Mouse (Mus musculus) ES-Bruce4 (cell line): ENCODE measurements around the gene Slc4a8. TPM values are rescaled to one million over a fixed set of nuclear protein-coding genes. Genes with fewer than 3 reads are reported as not detected.
A peak's percentile ranks its signal among the peaks of the same experiment; 100 is the strongest.

Source experiments
- H3K27ac ChIP-seq: 2 replicates; pipeline ENCODE4 v1.5.1; 2012; ENCODE audit warnings: low read length, inconsistent platforms; ENCODE audit not compliant: insufficient read depth
- H3K27me3 ChIP-seq: 2 replicates; pipeline ENCODE4 v1.6.1; 2012; ENCODE audit warnings: mild to moderate bottlenecking, low read length, inconsistent platforms; ENCODE audit not compliant: control insufficient read depth, poor library complexity, insufficient read depth, severe bottlenecking
- H3K36me3 ChIP-seq: 2 replicates; pipeline ENCODE4 v1.6.1; 2012; ENCODE audit warnings: inconsistent platforms, mild to moderate bottlenecking, low read length, moderate library complexity; ENCODE audit not compliant: control insufficient read depth, poor library complexity, insufficient read depth, severe bottlenecking
- H3K4me1 ChIP-seq: one replicate; pipeline ENCODE4 v1.8.1; 2011; ENCODE audit warnings: low read length; ENCODE audit not compliant: control insufficient read depth, insufficient read depth
- H3K4me3 ChIP-seq: 2 replicates; pipeline ENCODE4 v1.5.1; 2011; ENCODE audit warnings: low read depth, mild to moderate bottlenecking, low read length
- H3K9ac ChIP-seq: 2 replicates; pipeline ENCODE4 v1.6.1; 2012; ENCODE audit warnings: low read depth, mild to moderate bottlenecking, inconsistent platforms; ENCODE audit not compliant: poor library complexity, severe bottlenecking
- H3K9me3 ChIP-seq: replicated peaks from 2 replicates; pipeline ENCODE4 v1.6.1; 2012; ENCODE audit warnings: mild to moderate bottlenecking, low read length, inconsistent platforms; ENCODE audit not compliant: control insufficient read depth, poor library complexity, insufficient read depth, severe bottlenecking
- CTCF ChIP-seq: IDR thresholded peaks from one replicate; pipeline ENCODE4 v1.8.1; 2011; ENCODE audit warnings: low read depth, low read length
- EP300 ChIP-seq: IDR thresholded peaks from 2 replicates; pipeline ENCODE4 v1.6.1; 2011; ENCODE audit warnings: low read depth, low read length; ENCODE audit not compliant: insufficient read depth
- POLR2A ChIP-seq: IDR thresholded peaks from one replicate; pipeline ENCODE4 v1.8.1; 2011; ENCODE audit warnings: low read length; ENCODE audit not compliant: insufficient read depth
- polyA plus RNA-seq: library from polyadenylated mRNA; stranded (reverse); fragments of >200 nt; gene quantifications from 2 replicates; pipeline ENCODE4 v1.2.4, GENCODE M21; 2011; ENCODE audit warnings: low read depth; ENCODE audit not compliant: missing spikeins, insufficient read depth, insufficient read length

Gene Slc4a8
- polyA plus RNA-seq, 1 experiment, result 15.6 TPM

DNA sequence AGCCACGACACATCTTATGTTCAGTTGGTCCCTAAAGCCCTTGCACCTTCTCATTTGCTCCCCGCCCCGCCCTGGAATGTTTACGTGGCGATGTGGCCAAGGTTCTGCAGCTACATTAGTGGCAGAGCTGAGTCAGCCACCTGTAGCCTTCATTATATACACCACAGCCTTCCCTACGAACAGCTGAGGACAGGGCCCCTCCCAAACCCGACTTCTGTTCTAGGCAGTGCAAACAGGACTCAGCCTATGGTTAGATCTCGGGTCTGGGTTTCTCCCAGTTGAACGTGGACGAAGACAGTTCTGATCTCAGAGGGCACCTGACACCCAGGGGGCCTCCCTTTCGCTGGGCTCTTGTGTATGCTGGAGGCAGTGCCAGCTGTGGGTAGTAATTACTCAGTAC, 33.7 kb upstream of the Slc4a8 start:
- Histone ChIP-seq H3K9me3 (no peaks in the 10 kb centered on the region), H3K27me3 (peaks cover 6% of the 10 kb centered on the region; the same call in 1 of the 2 replicates), H3K4me3 (no peak overlapping the region), H3K4me1 (no peaks in the 10 kb centered on the region), H3K27ac (no peak overlapping the region), H3K36me3 (no peaks in the 10 kb centered on the region), H3K9ac (no peak overlapping the region)
- no peak for TF ChIP-seq POLR2A
- TF ChIP-seq CTCF, result no peak
- no peak for TF ChIP-seq EP300

DNA sequence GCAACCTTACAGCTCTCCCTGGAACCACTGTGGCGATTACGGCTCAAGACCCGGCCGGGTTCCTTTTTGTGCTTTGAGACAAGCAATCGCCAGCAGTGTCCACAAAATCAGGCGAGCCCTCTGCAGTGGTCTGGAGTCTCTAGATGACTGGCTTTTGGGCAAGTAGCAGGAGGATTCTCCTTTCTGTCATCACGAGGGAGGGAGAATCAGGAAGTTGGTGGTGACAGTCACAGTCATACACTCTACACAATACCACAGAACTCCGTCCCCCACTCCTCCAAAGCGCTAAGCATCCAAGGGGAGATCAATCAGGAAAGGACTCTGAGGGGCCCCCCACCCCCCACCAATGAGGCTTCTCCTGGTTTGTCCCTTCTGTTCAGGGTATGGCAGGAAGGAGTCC, 33.0 kb upstream of the Slc4a8 start:
- H3K9me3 ChIP-seq, result no peaks in the 10 kb centered on the region
- peaks cover 6% of the 10 kb centered on the region; the same call in 1 of the 2 replicates for H3K27me3 ChIP-seq
- TF ChIP-seq EP300 (no peak), CTCF (no peak), POLR2A (no peak)
- no peaks in the 10 kb centered on the region for H3K4me1 ChIP-seq
- H3K4me3 ChIP-seq, result peak overlapping the region; percentile 51; the same call in 1 of the 2 replicates
- H3K9ac ChIP-seq, result no peak overlapping the region
- no peaks in the 10 kb centered on the region for H3K36me3 ChIP-seq
- H3K27ac ChIP-seq, result no peak overlapping the region

DNA sequence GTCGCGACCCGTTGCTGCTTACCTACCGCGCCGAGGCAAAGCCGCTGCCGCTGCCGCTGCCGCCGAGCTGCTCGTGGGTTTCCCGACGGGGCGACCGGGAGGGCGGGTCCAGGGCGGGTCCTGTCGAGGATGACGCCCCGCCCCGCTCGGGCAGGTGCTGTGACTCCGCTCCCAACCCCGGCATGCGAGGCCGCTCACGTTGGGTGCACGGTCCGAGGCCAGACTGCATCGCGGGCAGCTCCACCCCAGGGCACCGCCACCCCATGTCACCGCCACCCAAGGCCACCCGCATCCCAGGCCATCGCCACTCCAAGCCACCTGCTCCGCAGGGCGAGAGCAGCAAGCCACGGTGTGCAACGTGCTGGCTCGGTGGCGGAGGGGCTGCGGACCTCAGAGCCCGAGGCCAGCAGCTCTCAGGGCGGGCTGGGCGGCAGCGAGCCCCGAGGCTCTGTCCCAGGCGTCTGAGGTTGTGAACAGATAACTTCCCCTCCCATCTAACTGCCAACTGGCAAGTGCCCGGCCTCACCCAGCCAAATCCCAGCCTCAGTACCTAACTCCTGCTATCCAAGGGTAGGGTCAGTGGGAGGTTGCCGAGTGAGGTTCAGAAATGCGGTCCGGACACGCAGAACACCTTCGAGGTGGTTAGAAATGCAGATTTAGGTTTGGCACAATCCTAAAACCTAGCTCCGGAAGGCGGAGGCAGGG, 32.1 kb upstream of the Slc4a8 start, which contains the start of gene Galnt6:
Galnt6 (minus strand) TSS at position 96 of the 705 bp plus-strand sequence.
- no peaks in the 10 kb centered on the region for H3K36me3 ChIP-seq
- no peaks in the 10 kb centered on the region for H3K4me1 ChIP-seq
- no peak for TF ChIP-seq POLR2A
- no peak for TF ChIP-seq EP300
- no peak for TF ChIP-seq CTCF
- H3K27ac ChIP-seq, result no peak within 1 kb of the TSS
- H3K9ac ChIP-seq, result peak within 1 kb of the TSS; percentile 6; the same call in 1 of the 2 replicates
- no peaks in the 10 kb centered on the region for H3K9me3 ChIP-seq
- H3K4me3 ChIP-seq, result peak within 1 kb of the TSS; percentile 51
- H3K27me3 ChIP-seq, result peaks cover 6% of the 10 kb centered on the region; the same call in 1 of the 2 replicates

DNA sequence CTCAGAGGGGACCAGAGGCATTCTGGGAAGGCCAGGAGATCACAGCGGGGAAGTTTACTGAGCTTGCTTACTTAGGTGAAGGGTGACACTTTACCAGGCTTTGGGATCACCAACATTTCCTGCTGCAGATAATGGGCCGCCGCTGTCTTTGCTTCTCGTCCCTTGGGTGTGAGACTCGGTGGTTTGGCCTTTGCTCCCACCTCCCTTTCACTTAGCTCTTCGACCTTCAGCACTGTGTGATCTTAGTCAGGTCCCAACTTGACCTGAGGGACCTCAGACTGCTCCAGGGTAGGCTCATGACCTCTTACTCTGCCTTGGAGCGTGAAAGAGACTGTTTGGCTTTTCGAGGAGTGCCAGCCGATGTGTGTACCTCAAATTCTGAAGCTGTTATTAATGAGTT, 30.5 kb upstream of the Slc4a8 start:
- Histone ChIP-seq H3K4me1 (no peaks in the 10 kb centered on the region), H3K36me3 (no peaks in the 10 kb centered on the region), H3K4me3 (no peak overlapping the region), H3K9ac (no peak overlapping the region), H3K27me3 (peaks cover 6% of the 10 kb centered on the region; the same call in 1 of the 2 replicates), H3K9me3 (no peaks in the 10 kb centered on the region), H3K27ac (no peak overlapping the region)
- TF ChIP-seq EP300 (no peak), CTCF (no peak), POLR2A (no peak)

DNA sequence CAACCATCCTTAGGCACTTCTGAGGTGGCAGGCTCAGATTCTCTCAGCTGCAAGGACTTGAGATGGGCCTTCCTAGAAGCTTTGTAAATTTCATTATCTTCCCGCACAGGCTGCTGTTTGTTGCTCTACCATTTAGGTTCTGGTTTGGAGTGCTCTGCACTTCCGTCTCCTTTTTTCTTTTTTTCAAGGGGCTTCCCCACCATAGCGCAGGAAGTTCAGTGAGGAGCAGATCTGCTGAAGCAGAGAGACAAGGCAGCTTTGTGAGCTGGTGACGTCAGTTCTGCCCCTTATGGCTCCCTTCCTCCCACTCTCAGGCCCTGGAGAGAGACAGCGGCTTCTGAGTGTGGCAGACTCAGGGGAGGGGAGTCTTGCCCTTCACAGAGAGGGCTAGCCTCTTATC, 29.0 kb upstream of the Slc4a8 start:
- Histone ChIP-seq H3K9ac (no peak overlapping the region), H3K9me3 (no peaks in the 10 kb centered on the region), H3K27ac (no peak overlapping the region), H3K27me3 (peaks cover 6% of the 10 kb centered on the region; the same call in 1 of the 2 replicates), H3K4me3 (no peak overlapping the region), H3K36me3 (no peaks in the 10 kb centered on the region), H3K4me1 (no peaks in the 10 kb centered on the region)
- TF ChIP-seq EP300 (no peak), POLR2A (no peak), CTCF (no peak)

DNA sequence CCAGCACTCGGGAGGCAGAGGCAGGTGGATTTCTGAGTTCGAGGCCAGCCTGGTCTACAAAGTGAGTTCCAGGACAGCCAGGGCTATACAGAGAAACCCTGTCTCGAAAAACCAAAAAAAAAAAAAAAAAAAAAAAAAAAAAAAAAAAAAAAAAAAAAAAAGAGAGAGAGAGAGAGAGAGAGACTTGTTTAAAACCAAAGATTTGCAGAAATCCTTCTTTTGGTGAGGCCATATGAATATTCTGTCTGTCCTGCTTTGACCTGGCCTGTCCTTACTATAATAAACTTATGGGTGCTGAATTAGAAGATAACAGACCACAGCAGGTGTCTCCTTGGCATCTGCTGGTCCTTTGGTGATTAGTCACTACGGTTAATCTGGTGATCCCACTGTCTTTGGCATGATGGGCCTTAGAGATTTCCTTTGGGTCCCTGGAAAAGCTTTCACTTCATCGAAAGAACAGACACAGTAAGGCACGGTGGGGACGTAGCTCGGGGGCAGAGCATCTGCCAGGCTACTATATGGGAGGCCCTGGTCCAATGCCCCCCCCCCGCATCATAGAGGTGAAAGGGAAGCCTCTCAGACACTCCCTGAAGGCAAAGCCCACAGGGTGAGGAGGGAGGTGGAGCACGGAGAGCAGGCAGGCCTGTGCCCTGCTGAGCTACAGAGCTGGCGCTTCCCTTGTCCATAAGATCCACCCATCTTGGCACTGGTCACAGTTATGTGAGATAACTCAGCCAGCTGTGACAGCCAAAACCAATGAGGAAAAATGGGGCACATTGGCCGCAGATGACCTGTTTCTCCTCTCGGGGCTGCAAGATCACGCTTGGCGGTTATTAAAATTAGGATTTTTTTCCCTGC, 26.2 kb upstream of the Slc4a8 start:
- Histone ChIP-seq H3K4me1 (no peaks in the 10 kb centered on the region), H3K36me3 (no peaks in the 10 kb centered on the region), H3K9me3 (no peaks in the 10 kb centered on the region), H3K4me3 (peak overlapping the region; percentile 9; the same call in 1 of the 2 replicates), H3K9ac (no peak overlapping the region), H3K27ac (no peak overlapping the region), H3K27me3 (0 out of 2 replicates have a peak, but pooled peaks cover 1% of the 10 kb centered on the region)
- no peak for TF ChIP-seq POLR2A
- TF ChIP-seq EP300, result no peak
- no peak for TF ChIP-seq CTCF
